Comparison of ENCODE assay signal across 10 mouse cellular contexts in genomic region chr11:34275941-34276340, GRCm38 (mm10). TPM values are rescaled to one million over a fixed set of nuclear protein-coding genes. Genes with fewer than 3 reads are reported as not detected.
DNase-seq lines count a peak whose midpoint lies in the region; ATAC-seq and TF ChIP-seq lines count a peak whose summit lies in the region.
"Had no signal": no experiment of that assay in that cellular context is flagged by ENCODE, and none has a peak within 500 bp of the region (broad histone marks: within the 10 kb centered on the region; RNA-seq: fewer than 3 reads in every experiment).

No protein-coding gene starts in this region.

- WGBS in liver, adult 2 months: 49% methylated on average over 2 of the region's 2 CpGs
- WGBS in liver, embryonic 12.5 days (ENCODE audit: insufficient replicate concordance): 41% methylated on average over 2 of the region's 2 CpGs

- H3K27ac ChIP-seq in liver, adult 2 months (replicated peaks; ENCODE audit: insufficient read depth, low read depth, low read length): no peak overlapping the region
- H3K27ac ChIP-seq in liver, embryonic 12.5 days: no peak overlapping the region
- H3K27ac ChIP-seq: hindbrain, embryonic 15.5 days had no signal

- H3K27me3 ChIP-seq in liver, adult 2 months (ENCODE audit: control insufficient read depth, insufficient read depth, low read length): no peaks in the 10 kb centered on the region
- H3K27me3 ChIP-seq in liver, embryonic 12.5 days (replicated peaks): no peaks in the 10 kb centered on the region
- H3K27me3 ChIP-seq: megakaryocyte, embryonic 14.5 days had no signal

- peak; percentile 41 to 44 for DNase-seq in cerebellum, postnatal 10 days
- DNase-seq in cerebellum, adult 9-11 months: no peak
- DNase-seq in liver, adult 2 months (ENCODE audit: extremely low read depth, low read depth, low spot score): no peak
- DNase-seq in adrenal gland, postnatal 10 days: peak; percentile 35
- no peak for DNase-seq in heart, adult 8-10 months (ENCODE audit: low spot score)
- no peak for DNase-seq in frontal cortex, postnatal 36 days (ENCODE audit: low spot score in 2 of 2)

- no peak overlapping the region for H3K4me2 ChIP-seq in liver, embryonic 12.5 days

- no peaks in the 10 kb centered on the region for H3K79me2 ChIP-seq in liver, adult 2 months (ENCODE audit: control insufficient read depth, insufficient read depth, low read length)

- ATAC-seq in liver, embryonic 12.5 days: no peak
- peak; percentile 84 for ATAC-seq in megakaryocyte-erythroid progenitor cell, adult 5-6 weeks (replicated peaks; ENCODE audit: low FRiP score, low TSS enrichment, poor library complexity, severe bottlenecking)

- no peaks in the 10 kb centered on the region for H3K36me3 ChIP-seq in liver, adult 2 months (ENCODE audit: control insufficient read depth, insufficient read depth, low read length)
- no peaks in the 10 kb centered on the region for H3K36me3 ChIP-seq in liver, embryonic 12.5 days
- H3K36me3 ChIP-seq: hindbrain, embryonic 15.5 days had no signal

- 0 out of 2 replicates have a peak, but pooled peaks have one; percentile 15 for TF ChIP-seq CTCF in liver, adult 2 months (IDR thresholded peaks at IDR 0.05; ENCODE audit: low read depth, low read length)

- H3K9ac ChIP-seq in liver, adult 2 months (ENCODE audit: low read depth, low read length): no peak overlapping the region
- H3K9ac ChIP-seq in liver, embryonic 12.5 days: no peak overlapping the region
- H3K9ac ChIP-seq: hindbrain, embryonic 15.5 days had no signal

- no peaks in the 10 kb centered on the region for H3K4me1 ChIP-seq in liver, adult 2 months (ENCODE audit: control insufficient read depth, insufficient read depth, low read length)
- no peaks in the 10 kb centered on the region for H3K4me1 ChIP-seq in liver, embryonic 12.5 days

- no peak overlapping the region for H3K4me3 ChIP-seq in liver, adult 2 months (ENCODE audit: insufficient read depth, low read depth, low read length)
- no peak overlapping the region for H3K4me3 ChIP-seq in liver, embryonic 12.5 days
- H3K4me3 ChIP-seq: hindbrain, embryonic 15.5 days; megakaryocyte, embryonic 14.5 days had no signal

- no peak for TF ChIP-seq POLR2A in liver, adult 2 months (IDR thresholded peaks at IDR 0.05; ENCODE audit: extremely low read depth, insufficient read depth, low read length)

- H3K9me3 ChIP-seq in liver, embryonic 12.5 days (replicated peaks): no peaks in the 10 kb centered on the region
- H3K9me3 ChIP-seq: hindbrain, embryonic 15.5 days; megakaryocyte, embryonic 14.5 days had no signal

RNA-seq across cellular contexts. Expression of gene Fam196b, which starts 38.7 kb away (rescaled TPM):
- total RNA-seq in liver, adult 2 months (2014; rRNA removed): not detected in 2 replicates
- polyA plus RNA-seq in liver, adult 2 months (2012; rRNA removed): 0.02 TPM in 1 of 2 replicates, not detected in the other
- polyA plus RNA-seq in liver, embryonic 12.5 days (2016; fragmentation: Nextera tagmentation; extraction: Ambion mirVana): 0.07 and 0.10 TPM in 2 replicates
- under 1 TPM in 1 of 2 experiments, not detected in 1; 0.30 TPM for total RNA-seq in adrenal gland, postnatal 10 days (2021)
- total RNA-seq in megakaryocyte-erythroid progenitor cell, adult 5-6 weeks (2014; fragmentation: Nextera tagmentation): not detected in 2 replicates
- total RNA-seq in megakaryocyte-erythroid progenitor cell, adult 5-6 weeks (2017): 0.11 TPM in 1 of 2 replicates, not detected in the other
- not detected for total RNA-seq in heart, adult 8-10 months (2022)

Comparison
In these comparisons a context has a peak if more than half of its experiments do, and no peak if none do; other contexts are left out.
1. DNase-seq: peak in cerebellum, postnatal 10 days (2 of 2) and adrenal gland, postnatal 10 days (single experiment); none in cerebellum, adult 9-11 months (single experiment), liver, adult 2 months (single experiment), heart, adult 8-10 months (single experiment) and frontal cortex, postnatal 36 days (0 of 2).